Mouse (Mus musculus) forebrain, embryonic 13.5 days (tissue): ENCODE results near the gene Hist1h2ah. TPM values are rescaled to one million over a fixed set of nuclear protein-coding genes. Genes with fewer than 3 reads are reported as not detected.
"Not testable (repeated sequence)": the region's sequence is repeated elsewhere in the genome, so short reads cannot be mapped to it uniquely, and the experiment has no call there.

Source experiments
- ATAC-seq: fragments of 200-750 bp; cut with Nextera tagmentation; 2 replicates; pipeline ENCODE4 v1.8.0; 2017
- H3K27ac ChIP-seq: fragments of 300-500 bp; sonication (generic); 2 replicates; pipeline ENCODE4 v1.5.1; 2015; ENCODE audit warnings: inconsistent platforms, mild to moderate bottlenecking, moderate library complexity
- H3K27me3 ChIP-seq: fragments of 300-500 bp; sonication (generic); 2 replicates; pipeline ENCODE4 v1.6.1; 2015; ENCODE audit warnings: mild to moderate bottlenecking, inconsistent platforms
- H3K36me3 ChIP-seq: fragments of 300-500 bp; sonication (generic); 2 replicates; pipeline ENCODE4 v1.6.1; 2015; ENCODE audit warnings: mild to moderate bottlenecking, inconsistent platforms; ENCODE audit not compliant: poor library complexity, severe bottlenecking
- H3K4me1 ChIP-seq: fragments of 300-500 bp; sonication (generic); 2 replicates; pipeline ENCODE4 v1.6.1; 2015; ENCODE audit warnings: inconsistent platforms
- H3K4me2 ChIP-seq: fragments of 300-500 bp; sonication (generic); 2 replicates; pipeline ENCODE4 v1.6.1; 2015; ENCODE audit warnings: inconsistent platforms, mild to moderate bottlenecking, moderate library complexity
- H3K4me3 ChIP-seq: fragments of 300-500 bp; sonication (generic); 2 replicates; pipeline ENCODE4 v1.5.1; 2015; ENCODE audit warnings: mild to moderate bottlenecking, inconsistent platforms
- H3K9ac ChIP-seq: fragments of 300-500 bp; sonication (generic); 2 replicates; pipeline ENCODE4 v1.6.1; 2015; ENCODE audit warnings: mild to moderate bottlenecking, inconsistent platforms
- H3K9me3 ChIP-seq: fragments of 300-500 bp; sonication (generic); replicated peaks from 2 replicates; pipeline ENCODE4 v1.6.1; 2016; ENCODE audit warnings: inconsistent platforms
- WGBS: fragments of 180-500 bp; shearing (Covaris S2); methylation state at CpG from one replicate; pipeline ENCODE4 v1.1.7; 2015; 5-methylcytosine and 5-hydroxymethylcytosine counted together
- polyA plus RNA-seq: library from polyadenylated mRNA; unstranded; fragments of >200 nt; fragmentation: Nextera tagmentation; extraction: Ambion mirVana; gene quantifications from 2 replicates; pipeline ENCODE4 v1.2.1, GENCODE M21; 2015

Gene Hist1h2ah
- polyA plus RNA-seq, 1 experiment from 2014 or later, result 10.7 TPM

DNA sequence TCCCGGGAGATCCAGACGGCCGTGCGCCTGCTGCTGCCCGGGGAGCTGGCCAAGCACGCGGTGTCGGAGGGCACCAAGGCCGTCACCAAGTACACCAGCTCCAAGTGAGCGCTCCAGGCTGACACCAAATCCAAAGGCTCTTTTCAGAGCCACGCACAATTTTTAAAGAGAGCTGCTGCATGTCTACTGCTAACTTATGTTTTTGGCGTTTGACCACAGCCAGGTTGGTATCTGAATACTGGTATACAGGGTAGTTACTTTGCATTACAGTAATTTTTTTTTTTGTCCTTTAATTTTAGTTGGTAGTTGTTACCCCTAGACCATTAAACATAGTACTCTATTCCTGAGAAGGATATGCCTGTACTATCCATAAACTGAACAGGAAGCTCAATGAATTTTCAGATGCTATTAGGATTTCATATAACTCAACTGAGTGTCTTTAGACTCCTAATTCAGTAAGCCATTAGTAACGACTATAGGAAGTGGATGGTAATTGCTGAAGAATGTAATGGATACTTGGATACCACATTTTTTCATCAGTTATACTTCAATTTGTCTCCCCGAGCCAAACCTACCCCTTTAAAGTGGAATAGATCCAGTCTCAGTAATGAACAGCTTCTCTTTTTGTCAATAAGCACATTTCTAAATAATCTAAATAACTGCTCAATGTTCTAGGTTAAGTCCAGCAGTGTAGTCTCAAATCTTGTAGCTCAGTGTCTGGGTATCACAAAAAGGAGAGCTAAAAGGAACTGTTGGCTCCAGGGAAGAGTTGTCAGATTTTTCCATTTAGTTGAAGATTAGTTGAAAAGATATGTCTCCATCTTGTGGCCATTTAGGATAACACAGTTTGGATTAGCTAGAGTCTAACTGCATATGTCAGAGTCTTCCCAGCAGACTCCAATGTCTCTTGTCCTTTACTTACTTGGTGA lies 8.4 kb upstream of the Hist1h2ah start:
- Histone ChIP-seq H3K27me3 (no peaks in the 10 kb centered on the region), H3K9me3 (no peaks in the 10 kb centered on the region), H3K4me2 (peak overlapping the region; percentile 65), H3K4me1 (peaks cover 27% of the 10 kb centered on the region), H3K9ac (peak overlapping the region; percentile 71), H3K27ac (peak overlapping the region; percentile 88), H3K36me3 (no peaks in the 10 kb centered on the region), H3K4me3 (peak overlapping the region; percentile 43)
- peak; percentile 16 for ATAC-seq
- under 1% methylated on average over 9 of the region's 14 CpGs for WGBS

DNA sequence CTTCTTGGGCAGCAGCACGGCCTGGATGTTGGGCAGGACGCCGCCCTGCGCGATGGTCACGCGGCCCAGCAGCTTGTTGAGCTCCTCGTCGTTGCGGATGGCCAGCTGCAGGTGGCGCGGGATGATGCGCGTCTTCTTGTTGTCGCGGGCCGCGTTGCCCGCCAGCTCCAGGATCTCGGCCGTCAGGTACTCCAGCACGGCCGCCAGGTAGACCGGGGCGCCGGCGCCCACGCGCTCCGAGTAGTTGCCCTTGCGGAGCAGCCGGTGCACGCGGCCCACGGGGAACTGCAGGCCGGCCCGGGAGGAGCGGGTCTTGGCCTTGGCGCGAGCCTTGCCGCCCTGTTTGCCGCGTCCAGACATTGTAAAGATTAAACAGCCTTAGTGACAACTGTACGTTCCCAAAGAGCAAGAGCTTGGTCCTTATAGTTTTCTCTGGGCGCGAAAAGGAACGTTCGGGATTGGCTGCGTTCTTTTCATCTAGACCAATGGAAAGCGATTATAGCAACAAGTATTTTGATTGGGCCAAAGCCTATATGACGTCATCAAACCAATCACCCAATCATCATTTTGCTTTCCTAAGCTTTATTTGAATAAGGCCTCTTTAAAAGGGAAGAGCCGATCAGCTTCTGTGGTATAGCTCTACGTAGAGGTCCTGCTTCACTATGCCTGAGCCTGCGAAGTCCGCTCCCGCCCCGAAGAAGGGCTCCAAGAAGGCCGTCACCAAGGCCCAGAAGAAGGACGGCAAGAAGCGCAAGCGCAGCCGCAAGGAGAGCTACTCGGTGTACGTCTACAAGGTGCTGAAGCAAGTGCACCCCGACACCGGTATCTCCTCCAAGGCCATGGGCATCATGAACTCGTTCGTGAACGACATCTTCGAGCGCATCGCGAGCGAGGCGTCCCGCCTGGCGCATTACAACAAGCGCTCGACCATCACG lies 7.5 kb upstream of the Hist1h2ah start, which contains the start of the genes Hist1h2ag and Hist1h2bj:
TSS of gene Hist1h2ag (minus strand) at position 377 of the 935 bp plus-strand sequence.
TSS of gene Hist1h2bj (plus strand) at position 647 of the 935 bp plus-strand sequence.
- Histone ChIP-seq H3K9ac (peak within 1 kb of the TSS; percentile 71), H3K4me2 (peak within 1 kb of the TSS; percentile 82), H3K4me1 (peaks cover 27% of the 10 kb centered on the region), H3K4me3 (peak within 1 kb of the TSS; percentile 51), H3K27ac (peak within 1 kb of the TSS; percentile 97)
- H3K9me3 ChIP-seq, H3K36me3 ChIP-seq, H3K27me3 ChIP-seq: not testable (repeated sequence)
- WGBS, result under 1% methylated on average over 48 of the region's 80 CpGs
- ATAC-seq, result peak; percentile 94

DNA sequence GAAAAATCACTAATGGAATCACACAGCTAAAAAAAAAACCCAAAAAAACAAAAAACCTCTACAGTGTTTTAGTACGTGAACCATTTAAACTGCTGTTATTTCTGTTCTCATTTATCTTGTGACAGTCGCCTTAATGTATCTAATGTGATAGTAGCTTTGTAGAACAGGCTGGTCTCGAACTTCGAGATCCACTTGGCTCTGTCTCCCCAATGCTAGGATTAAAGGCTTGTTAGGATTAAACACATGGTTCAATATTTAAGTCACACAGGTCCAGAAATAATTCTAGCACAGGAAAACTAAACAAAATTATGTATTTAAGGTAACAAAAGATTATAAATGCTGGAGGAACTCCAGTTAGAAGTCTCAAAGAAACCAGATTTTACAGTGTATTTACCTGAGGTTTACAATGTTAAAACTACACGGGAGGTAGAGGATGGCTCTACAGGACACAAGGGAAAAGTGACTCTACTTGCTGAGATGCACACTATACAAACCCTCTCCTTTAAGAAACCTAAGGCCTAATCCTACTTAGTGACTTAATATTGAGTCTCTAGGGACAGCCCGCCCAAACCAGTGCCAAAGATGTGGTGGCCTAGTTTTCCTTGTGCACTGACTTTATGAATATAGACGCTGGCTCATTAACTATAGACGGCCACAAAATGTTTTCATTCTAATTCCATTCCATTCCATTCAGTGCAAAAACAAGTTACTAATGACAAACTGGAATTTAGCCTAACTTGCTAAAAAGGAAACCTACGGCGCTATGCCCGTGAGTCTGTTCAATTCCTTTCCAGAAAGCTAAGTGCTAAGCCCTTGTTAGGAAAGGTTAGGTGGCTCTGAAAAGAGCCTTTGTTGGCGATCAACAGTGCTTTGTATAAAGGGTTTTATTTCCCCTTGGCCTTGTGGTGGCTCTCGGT lies 6.5 kb upstream of the Hist1h2ah start:
- H3K4me1 ChIP-seq, result peaks cover 28% of the 10 kb centered on the region
- H3K4me2 ChIP-seq, result peak overlapping the region; percentile 82
- 1% methylated on average over 13 of the region's 13 CpGs for WGBS
- peak overlapping the region; percentile 97 for H3K27ac ChIP-seq
- no peak for ATAC-seq
- no peaks in the 10 kb centered on the region for H3K27me3 ChIP-seq
- no peaks in the 10 kb centered on the region for H3K36me3 ChIP-seq
- H3K9me3 ChIP-seq, result no peaks in the 10 kb centered on the region
- H3K4me3 ChIP-seq, result peak overlapping the region; percentile 51
- H3K9ac ChIP-seq, result peak overlapping the region; percentile 70

DNA sequence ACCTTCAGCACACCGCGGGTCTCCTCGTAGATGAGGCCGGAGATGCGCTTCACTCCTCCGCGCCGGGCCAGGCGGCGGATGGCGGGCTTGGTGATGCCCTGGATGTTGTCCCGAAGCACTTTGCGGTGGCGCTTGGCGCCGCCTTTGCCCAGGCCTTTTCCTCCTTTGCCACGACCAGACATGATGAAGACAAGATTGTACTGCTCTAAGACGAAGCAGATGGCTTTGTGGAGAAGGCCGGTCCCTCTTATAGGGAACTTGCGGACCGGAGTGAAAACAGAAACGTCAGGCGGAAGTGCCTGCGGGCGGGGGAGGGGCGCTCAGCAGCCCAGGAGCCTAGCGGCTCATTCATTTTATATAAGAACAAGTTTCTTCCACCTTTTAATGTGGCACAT lies 5.8 kb upstream of the Hist1h2ah start, which contains the start of gene Hist1h4i:
TSS of gene Hist1h4i (minus strand) at position 221 of the 395 bp plus-strand sequence.
- H3K9me3 ChIP-seq, H3K27me3 ChIP-seq, H3K36me3 ChIP-seq: not testable (repeated sequence)
- peak within 1 kb of the TSS; percentile 82 for H3K4me2 ChIP-seq
- H3K4me1 ChIP-seq, result peaks cover 36% of the 10 kb centered on the region
- ATAC-seq, result peak; percentile 66
- H3K4me3 ChIP-seq, result peak within 1 kb of the TSS; percentile 51
- WGBS, result under 1% methylated on average over 27 of the region's 27 CpGs
- H3K9ac ChIP-seq, result peak within 1 kb of the TSS; percentile 71
- H3K27ac ChIP-seq, result peak within 1 kb of the TSS; percentile 97

DNA sequence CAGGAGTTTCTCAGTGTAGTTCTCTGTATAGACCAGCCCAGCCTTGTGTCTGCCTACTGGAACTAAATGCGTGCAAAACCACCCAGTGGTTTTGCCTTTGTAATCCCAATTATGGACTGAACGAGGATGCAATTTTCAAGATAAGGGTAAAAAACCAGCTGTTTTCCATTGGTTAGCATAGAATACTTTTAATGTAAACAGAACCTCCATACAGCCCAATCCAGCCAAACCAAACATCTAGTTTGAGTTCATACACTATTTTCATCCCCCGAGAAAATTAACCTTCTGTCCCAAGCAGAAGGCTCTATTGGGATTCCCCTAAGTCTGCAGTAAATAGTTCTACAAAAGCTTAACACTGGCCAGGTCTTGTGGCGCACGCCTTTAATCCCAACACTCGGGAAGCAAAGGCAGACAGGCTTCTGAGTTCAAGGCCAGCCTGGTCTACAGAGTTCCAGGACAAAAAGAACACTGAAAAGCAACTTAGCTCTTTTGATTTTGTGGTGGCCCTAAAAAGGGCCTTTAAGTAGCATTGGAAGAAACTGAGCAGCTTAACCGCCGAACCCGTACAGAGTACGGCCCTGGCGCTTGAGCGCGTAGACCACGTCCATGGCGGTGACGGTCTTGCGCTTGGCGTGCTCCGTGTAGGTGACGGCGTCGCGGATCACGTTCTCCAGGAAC lies 5.2 kb upstream of the Hist1h2ah start:
- H3K9me3 ChIP-seq, result no peaks in the 10 kb centered on the region
- H3K4me3 ChIP-seq, result peak overlapping the region; percentile 51
- H3K27me3 ChIP-seq, result no peaks in the 10 kb centered on the region
- peaks cover 37% of the 10 kb centered on the region for H3K4me1 ChIP-seq
- WGBS, result 0% methylated on average over 19 of the region's 24 CpGs
- ATAC-seq, result peak; percentile 19
- H3K27ac ChIP-seq, result peak overlapping the region; percentile 97
- peak overlapping the region; percentile 82 for H3K4me2 ChIP-seq
- H3K36me3 ChIP-seq, result no peaks in the 10 kb centered on the region
- H3K9ac ChIP-seq, result peak overlapping the region; percentile 71

DNA sequence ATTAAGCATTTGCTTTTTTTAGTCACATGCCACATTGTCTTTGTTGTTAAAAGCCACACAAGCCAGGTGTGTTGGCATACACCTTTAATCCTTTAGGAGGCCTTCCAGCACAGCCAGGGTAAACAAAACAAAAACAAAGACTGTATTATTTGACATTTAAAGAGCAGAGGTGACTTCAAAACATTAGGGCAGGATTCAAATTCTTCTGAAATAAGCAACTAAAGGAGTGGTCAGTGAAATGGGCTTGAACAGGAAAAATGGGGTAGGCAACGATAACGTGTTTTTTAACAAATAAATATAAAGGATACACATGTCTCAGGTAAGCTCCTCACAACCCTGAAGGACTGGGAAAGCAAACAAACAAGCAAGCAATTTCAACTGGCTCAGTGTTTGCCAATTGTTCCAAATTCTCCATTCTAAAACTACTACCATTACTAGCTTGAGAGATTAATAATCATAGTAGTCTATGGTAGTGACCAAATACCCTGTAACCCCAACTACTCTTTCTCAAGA lies 4.6 kb upstream of the Hist1h2ah start:
- H3K9me3 ChIP-seq, result no peaks in the 10 kb centered on the region
- no peaks in the 10 kb centered on the region for H3K27me3 ChIP-seq
- peaks cover 37% of the 10 kb centered on the region for H3K4me1 ChIP-seq
- H3K4me3 ChIP-seq, result peak overlapping the region; percentile 51
- WGBS, result 8% methylated on average over 2 of the region's 2 CpGs
- ATAC-seq, result no peak
- H3K4me2 ChIP-seq, result peak overlapping the region; percentile 82
- peak overlapping the region; percentile 97 for H3K27ac ChIP-seq
- H3K9ac ChIP-seq, result peak overlapping the region; percentile 71
- no peaks in the 10 kb centered on the region for H3K36me3 ChIP-seq

DNA sequence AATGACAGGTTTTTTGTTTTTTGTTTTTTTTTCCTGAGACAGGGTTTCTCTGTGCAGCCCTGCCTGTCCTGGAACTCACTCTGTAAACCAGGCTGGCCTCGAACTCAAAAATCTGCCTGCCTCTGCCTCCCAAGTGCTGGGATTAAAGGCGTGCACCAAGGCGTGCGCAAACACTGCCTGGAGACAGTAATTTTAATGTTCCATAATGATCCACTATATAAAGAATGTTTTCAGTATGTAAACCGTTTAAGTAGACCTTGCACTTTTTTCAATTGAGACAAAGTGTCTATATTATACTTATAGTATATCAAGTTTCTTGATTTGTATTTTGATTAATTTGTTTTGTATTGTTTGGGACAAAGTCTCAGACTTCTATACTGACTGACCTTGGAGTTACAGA lies 4.0 kb upstream of the Hist1h2ah start:
- peak overlapping the region; percentile 97; the same call in 1 of the 2 replicates for H3K27ac ChIP-seq
- no peak overlapping the region for H3K9ac ChIP-seq
- H3K36me3 ChIP-seq, result no peaks in the 10 kb centered on the region
- H3K27me3 ChIP-seq, result no peaks in the 10 kb centered on the region
- no peaks in the 10 kb centered on the region for H3K9me3 ChIP-seq
- ATAC-seq, result no peak
- peaks cover 41% of the 10 kb centered on the region for H3K4me1 ChIP-seq
- H3K4me2 ChIP-seq, result no peak overlapping the region
- WGBS, result 62% methylated on average over 5 of the region's 5 CpGs
- no peak overlapping the region for H3K4me3 ChIP-seq

DNA sequence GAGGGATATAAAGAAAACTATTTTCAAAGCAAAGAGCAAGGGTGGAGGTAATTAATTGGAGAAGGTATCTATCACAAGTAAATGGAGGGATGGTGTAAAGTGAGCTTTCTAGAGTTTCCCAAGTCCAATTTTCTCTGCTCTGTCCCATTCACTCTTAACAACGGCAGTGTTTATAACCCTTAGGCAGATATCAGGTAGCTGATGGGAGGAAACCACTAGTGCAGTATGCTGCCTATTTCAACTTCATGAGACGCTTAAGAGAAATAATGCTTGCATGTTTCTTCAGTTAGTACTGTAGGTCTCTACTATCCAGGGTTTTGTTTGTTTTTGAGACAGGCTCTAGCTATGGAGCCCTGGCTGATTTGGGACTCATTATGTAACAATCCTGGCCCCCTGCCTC lies 2.0 kb upstream of the Hist1h2ah start:
- H3K27ac ChIP-seq, result peak overlapping the region; percentile 89
- no peaks in the 10 kb centered on the region for H3K27me3 ChIP-seq
- 81% methylated on average over 2 of the region's 2 CpGs for WGBS
- H3K4me1 ChIP-seq, result peaks cover 40% of the 10 kb centered on the region
- H3K4me3 ChIP-seq, result no peak overlapping the region
- H3K4me2 ChIP-seq, result no peak overlapping the region
- ATAC-seq, result no peak
- H3K9me3 ChIP-seq, result no peaks in the 10 kb centered on the region
- H3K36me3 ChIP-seq, result no peaks in the 10 kb centered on the region
- H3K9ac ChIP-seq, result no peak overlapping the region

DNA sequence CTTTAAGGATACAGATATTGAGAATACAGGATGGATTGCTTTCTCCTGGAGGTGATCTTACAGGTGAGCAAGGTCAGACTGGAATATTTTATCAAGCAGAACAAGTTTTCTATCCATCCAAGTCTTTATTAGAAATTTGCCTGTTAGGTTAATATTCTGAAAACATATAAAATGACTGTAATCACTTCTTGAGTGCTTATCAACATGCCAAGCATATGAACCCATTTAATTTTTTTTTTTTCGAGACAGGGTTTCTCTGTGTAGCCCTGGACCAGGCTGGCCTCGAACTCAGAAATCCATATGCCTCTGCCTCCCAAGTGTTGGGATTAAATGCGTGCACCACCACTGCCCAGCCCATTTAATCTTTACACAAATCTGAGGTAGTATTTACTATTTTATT lies 1.6 kb upstream of the Hist1h2ah start:
- H3K9ac ChIP-seq, result peak overlapping the region; percentile 71
- H3K4me1 ChIP-seq, result peaks cover 37% of the 10 kb centered on the region
- ATAC-seq, result no peak
- peak overlapping the region; percentile 89 for H3K27ac ChIP-seq
- H3K4me2 ChIP-seq, result peak overlapping the region; percentile 79
- WGBS, result 58% methylated on average over 3 of the region's 3 CpGs
- H3K4me3 ChIP-seq, result peak overlapping the region; percentile 44
- H3K27me3 ChIP-seq, result no peaks in the 10 kb centered on the region
- H3K36me3 ChIP-seq, result no peaks in the 10 kb centered on the region
- no peaks in the 10 kb centered on the region for H3K9me3 ChIP-seq

DNA sequence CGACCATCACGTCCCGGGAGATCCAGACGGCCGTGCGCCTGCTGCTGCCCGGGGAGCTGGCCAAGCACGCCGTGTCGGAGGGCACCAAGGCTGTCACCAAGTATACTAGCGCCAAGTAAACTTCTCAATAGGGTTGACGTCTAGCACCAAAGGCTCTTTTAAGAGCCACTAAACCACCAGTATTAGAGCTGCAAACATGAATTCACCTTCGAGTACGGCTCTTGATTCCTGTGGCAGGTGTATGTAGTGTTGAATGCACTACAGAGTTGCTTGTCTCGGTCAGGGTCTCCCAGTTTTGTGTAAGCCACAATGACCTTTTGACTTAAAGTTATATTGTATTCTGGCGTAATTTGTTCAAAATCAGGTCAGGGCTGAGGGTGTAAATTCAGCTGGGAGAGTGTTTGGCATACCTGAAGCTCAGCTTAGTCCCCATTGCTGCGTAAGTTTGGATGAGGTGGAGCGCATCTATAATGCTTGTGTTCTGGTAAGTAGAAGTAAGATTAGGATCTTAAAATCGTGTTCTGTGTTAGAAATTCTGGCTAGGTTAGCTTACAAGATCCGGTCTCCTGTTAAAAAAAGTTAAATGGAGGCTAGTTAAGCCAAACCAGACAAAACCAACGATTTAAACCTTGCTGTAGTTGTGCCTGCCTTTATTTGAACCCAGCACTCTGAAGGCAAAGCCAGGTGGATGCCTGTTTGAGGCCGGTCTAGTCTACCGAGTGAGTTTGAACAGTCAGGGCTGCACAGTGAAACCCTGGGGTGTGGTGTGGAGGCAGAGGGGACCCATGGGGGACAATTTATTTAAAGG lies 985 bp upstream of the Hist1h2ah start:
- H3K4me3 ChIP-seq, result peak overlapping the region; percentile 44
- H3K9me3 ChIP-seq, result no peaks in the 10 kb centered on the region
- peak; percentile 9; the same call in 1 of the 2 replicates for ATAC-seq
- H3K27ac ChIP-seq, result peak overlapping the region; percentile 89
- no peaks in the 10 kb centered on the region for H3K27me3 ChIP-seq
- H3K36me3 ChIP-seq, result no peaks in the 10 kb centered on the region
- H3K4me1 ChIP-seq, result peaks cover 31% of the 10 kb centered on the region
- H3K4me2 ChIP-seq, result peak overlapping the region; percentile 79
- H3K9ac ChIP-seq, result peak overlapping the region; percentile 71
- WGBS, result 2% methylated on average over 20 of the region's 23 CpGs
